Mouse (Mus musculus): ENCODE data around the gene Socs7.

- TF ChIP-seq CTCF (conservative IDR thresholded peaks at IDR 0.05; ENCODE audit: insufficient read depth, insufficient read length, low read depth, low read length) (no peak), POLR2A (IDR thresholded peaks at IDR 0.05; ENCODE audit: low read depth, low read length) (no peak)
Observed at GRCm38 (mm10) chr11:97440441-97440881, 78.1 kb downstream of the Socs7 start.
